Mouse (Mus musculus) mouse embryonic stem cell (cell line): ENCODE measurements around the gene Csrnp3.
"Not testable (repeated sequence)": the region's sequence is repeated elsewhere in the genome, so short reads cannot be mapped to it uniquely, and the experiment has no call there.

Source experiments
- in situ Hi-C, 2 experiments: fragments of 300-500 bp; cut with MboI; formaldehyde crosslinking; loops; 1 replicate in 1 of 2; 3 replicates in 1 of 2; pipeline ENCODE4 v1.14.3; 2019 to 2020; ENCODE audit warnings: low sequenced_read_pairs in 2 of 2, low pct_unique_long_range_greater_than_20kb in 1 of 2, mixed read lengths in 1 of 2; ENCODE audit not compliant: unreplicated experiment in 1 of 2

Csrnp3 gene

GRCm38 (mm10) chr2:65845551-65845950 lies at the start of gene Csrnp3:
Gene Csrnp3 (plus strand): TSS chr2:65845767.
- in situ Hi-C loops, result no loop called here

- in situ Hi-C loops, result no loop called here
Observed at GRCm38 (mm10) chr2:65801054-65801709, 44.4 kb upstream of the Csrnp3 start.

- in situ Hi-C loops, result no loop called here
Observed at GRCm38 (mm10) chr2:65806556-65806955, 39.0 kb upstream of the Csrnp3 start.

DNA sequence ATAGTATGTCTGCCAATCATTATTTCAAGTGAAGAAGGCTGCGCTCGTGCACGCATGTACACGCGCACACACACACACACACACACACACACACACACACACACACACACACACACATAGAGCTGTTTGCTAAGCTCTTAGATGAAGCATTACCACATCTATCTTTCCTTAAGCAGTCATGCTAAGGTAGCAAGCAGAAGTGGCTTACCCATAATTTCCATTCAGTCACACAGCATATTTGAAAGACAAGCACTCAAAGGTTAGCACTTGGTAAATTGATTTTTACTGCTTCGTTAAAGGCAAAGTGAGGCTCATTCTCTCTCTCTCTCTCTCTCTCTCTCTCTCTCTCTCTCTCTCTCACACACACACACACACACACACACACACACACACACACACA lies 34.4 kb upstream of the Csrnp3 start:
- in situ Hi-C loops, result not testable (repeated sequence)

GRCm38 (mm10) chr2:65818080-65818796 lies 27.3 kb upstream of the Csrnp3 start:
- in situ Hi-C loops, result no loop called here

DNA sequence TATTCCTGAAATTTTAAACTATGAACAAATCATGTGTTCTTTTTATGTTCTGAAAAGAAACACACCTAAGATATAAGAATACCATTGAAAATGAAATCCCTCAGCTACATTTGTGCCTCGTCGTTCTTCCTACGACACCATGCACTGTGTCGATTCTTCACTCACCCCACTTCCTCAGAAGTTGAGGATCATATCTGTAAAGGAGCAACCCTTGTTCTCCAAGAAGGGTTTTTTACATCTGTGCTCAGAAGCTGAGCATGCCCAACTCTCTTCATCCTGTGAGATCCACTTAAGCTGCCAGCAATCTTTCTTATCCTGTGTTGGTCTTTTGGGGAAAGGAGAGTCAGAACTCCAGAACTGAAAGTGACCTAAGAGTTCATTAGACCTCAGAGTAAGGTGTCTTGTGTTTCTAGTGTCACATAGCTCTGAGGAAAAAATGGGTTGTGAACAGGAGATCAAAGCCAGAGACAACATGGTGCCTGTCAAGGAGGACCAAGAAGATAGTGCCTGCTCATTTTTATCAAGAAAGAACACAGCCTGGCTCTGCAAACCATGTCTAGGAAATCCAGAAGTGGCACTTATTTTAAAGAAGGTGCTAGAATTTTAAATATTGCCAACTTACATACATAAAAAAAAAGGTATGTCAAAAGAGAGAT lies 25.3 kb upstream of the Csrnp3 start:
- in situ Hi-C loops, result no loop called here

DNA sequence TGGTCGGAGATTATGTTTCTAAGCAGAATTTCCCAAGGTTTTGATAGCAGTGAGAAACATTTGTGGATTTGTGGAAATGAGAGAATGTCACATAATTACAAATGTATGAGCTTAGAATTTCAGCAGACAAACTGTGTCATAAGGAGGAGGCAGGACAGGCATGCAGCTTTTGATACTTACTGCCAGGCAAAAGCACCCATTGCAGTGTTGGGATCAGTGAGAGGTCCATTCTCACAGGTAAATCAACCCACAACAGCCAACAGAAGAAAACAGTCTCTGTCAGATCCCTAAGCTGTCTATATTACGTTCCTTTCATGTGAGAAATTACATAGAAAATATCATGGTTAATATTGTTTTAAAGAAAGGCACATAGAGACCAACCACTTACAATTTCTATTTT lies 19.3 kb upstream of the Csrnp3 start:
- in situ Hi-C loops, result no loop called here

DNA sequence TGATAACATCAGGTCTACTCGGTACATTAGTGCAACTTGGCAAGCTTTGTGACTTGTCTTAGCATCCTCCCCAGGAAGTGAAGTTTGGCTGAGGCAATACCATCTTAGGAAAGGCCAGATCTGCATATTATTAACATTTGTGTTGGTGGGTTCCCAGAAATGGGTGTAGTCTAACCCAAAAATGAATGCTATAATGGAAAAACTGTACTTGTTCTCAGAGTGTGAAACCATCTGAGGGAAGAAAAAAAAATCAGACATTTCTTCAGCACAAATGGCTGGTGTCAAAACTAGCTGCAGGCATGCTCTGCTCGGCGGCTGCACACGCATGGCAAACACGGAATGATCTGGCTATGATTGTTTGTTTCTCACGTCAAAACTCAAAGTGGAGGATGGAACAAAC lies 18.8 kb upstream of the Csrnp3 start:
- in situ Hi-C loops, result no loop called here

DNA sequence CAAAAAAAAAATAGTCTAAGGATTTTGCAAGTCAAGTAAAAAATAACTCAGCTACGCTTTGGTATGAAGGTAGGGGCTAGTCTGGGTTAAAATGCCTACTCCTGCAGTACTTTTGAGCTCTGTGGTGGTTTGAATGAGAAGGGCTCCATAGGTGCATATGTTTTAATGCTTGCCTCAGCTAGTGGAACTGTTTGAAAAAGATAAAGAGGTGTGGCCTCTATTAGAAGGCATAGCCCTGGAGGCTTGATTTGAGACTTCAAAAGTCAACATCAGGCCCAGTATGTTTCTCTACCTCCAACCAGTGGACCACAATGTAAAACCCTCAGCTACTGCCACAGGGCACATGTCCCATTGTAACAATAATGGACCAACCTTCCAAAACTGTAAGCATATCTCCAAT lies 16.9 kb upstream of the Csrnp3 start:
- in situ Hi-C loops, result no loop called here

- in situ Hi-C loops, result no loop called here
Observed at GRCm38 (mm10) chr2:65832738-65833395, 12.7 kb upstream of the Csrnp3 start.

- in situ Hi-C loops, result no loop called here
Observed at GRCm38 (mm10) chr2:65833421-65833820, 12.1 kb upstream of the Csrnp3 start.

- in situ Hi-C loops, result no loop called here
Observed at GRCm38 (mm10) chr2:65841606-65842005, 4.0 kb upstream of the Csrnp3 start.

DNA sequence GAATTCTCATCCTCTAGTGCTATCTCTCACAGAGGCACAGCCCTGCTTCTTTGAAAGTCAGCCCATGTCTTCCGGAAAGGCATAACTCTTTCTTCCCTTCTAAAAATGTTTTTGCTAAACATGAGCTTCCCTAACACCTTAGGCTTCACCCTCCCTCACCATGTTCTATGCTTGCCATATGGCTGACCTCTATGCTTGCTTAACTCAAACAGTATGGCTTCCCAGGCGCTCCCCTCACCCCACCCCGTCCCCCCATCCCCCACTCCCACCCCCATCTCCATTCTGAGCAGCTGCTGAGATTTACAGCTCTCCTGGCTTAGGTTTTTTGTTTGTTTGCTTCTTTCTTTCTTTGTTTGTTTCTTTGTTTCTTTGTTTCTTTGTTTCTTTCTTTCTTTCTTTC lies 3.2 kb upstream of the Csrnp3 start:
- in situ Hi-C loops, result no loop called here

DNA sequence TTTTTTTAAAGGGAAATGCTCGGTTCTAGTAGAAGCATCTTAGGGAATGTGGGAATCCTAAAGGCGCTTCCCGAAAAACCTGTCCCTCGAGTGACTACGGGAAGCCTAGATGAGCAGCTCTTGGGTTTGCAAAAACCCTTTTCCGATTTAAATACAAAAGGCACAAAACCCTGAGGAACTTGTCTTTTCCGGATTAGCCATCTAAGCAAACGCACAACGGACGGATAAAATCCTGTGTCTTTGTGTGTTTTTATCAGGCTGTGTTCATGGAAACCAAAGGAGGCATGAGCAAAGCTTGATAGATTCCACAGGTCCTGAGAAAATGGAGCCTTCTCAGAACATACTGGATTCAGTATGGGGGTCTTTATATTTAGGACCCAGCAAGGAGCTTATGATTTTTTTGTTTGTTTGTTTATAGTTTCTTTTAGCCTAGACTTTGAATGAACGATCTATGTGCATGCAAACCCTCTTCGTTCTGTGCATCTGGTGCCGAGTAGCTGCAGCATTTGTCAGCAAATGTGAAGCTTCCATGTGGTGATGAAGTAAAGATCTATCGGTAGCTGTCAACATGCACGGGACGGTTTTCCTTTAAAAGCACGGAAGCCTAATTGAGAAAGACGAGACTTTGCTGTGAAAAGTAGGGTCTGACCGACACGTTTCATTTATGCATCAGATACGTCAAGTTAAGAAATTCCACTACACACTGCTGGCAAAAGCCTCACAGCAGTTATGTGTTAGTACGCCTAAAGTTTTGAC lies 611 bp downstream of the Csrnp3 start:
- in situ Hi-C loops, result no loop called here

DNA sequence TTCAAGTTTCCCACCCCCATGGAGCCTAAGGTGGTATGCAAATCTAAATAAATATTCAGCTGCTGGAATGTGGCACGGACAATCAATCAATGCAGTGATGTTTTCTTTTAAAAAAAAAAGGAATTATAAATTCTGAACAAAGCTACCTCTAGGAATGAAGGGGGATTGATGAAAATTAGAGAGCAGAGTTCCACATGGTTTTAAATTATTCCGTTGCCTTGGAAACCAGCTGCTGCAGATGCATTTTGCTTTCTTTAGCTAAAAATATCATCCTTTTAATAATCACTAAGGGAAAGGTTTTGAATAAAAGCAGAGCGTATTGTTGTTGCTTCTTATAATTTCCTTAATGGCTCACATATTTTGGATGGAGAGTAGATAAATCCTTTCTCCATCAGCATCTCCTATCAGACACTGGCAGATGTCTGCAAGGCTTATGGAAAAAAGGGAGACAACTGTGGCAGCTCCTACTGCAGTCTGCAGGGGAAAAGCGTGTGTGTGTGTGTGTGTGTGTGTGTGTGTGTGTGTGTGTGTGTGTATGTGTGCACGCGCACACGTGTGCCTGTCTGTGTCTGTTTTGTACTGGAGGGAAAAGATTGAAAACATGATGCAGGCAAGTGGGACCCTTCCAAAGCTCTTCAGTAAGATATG lies 2.0 kb downstream of the Csrnp3 start:
- in situ Hi-C loops, result no loop called here

DNA sequence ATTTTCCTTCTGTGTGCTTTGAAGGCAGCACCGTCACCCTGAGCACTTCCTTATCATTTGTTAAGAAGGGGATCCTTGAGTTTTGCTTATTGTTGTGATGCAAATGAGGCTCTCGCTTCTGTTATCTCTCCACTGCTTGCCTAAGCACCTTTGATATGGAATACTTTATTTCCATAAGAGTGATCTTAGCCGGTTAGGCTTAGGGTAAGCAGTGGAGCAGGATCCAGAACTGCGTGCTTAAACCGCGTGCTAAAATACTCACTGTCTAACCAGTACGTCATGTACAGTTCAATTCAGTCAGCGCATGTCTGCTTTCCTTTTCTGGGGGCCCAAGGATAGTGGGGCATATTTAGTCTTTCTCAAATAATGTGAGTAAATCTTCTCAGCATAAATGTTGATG lies 3.1 kb downstream of the Csrnp3 start:
- in situ Hi-C loops, result no loop called here

DNA sequence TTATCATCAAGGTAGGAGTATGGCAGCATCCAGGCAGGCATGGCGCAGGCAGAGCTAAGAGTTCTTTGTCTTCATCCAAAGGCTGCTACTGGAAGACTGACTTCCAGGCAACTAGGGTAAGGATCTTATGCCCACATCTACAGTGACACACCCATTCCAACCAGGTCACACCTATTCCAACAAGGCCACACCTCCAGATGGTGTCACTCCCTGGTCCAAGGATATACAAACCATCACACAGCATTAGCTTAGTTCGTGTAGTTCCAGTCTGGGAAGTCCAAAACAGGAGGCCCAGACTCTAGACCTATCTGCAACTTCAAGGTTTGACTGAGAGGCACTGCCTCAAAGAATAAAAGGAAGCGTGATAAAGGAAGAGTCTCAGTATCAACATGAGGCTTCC lies 4.7 kb downstream of the Csrnp3 start:
- in situ Hi-C loops, result not testable (repeated sequence)

DNA sequence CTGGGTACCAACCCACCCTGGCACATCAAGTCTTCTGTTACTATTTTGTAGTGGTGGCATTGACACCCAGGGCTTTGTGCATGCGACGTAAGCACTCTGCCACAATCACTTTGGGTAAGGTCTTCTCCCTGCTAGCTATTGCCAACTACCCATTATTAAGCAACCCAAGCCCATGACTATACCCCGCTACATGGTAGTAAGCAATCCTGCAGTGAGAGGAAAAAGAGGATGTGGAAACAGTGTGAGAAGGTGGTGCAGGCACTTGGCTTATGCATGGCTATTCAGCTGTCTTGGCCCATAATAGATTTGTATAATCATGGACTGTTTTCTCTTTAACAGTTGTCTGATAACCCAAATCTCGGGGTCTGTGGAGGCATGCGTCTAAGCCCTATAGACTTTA lies 11.2 kb downstream of the Csrnp3 start:
- in situ Hi-C loops, result no loop called here
